Comparison of ENCODE assay signal across 8 mouse cellular contexts in the genomic region with DNA sequence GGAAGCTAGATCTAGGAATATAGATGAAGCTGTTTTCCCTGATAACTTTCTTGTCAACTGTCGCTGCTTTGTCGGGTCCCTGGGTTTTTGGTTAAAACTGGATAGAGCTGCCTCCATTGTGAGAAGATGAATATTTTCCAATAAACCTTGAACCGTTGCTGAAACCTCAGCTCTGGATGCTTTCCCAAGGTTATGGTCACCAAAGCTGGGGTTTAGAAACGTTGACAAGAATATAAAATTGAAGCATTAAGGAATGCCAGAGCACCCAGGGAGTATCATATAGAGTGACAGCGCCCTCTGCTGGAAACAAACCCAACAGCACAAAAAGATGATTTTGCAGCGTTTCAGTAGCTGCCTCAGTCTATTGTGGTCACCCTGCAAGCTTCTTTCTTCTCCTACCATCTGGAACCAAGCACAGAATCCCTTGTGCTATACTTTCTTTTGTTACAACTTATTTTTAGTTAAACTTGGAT.
DNase-seq lines count a peak whose midpoint lies in the region; ATAC-seq and TF ChIP-seq lines count a peak whose summit lies in the region.

No protein-coding gene starts in this region.

- no peak overlapping the region for H3K9ac ChIP-seq in heart, embryonic 12.5 days
- H3K9ac ChIP-seq in embryonic facial prominence, embryonic 15.5 days: no peak overlapping the region
- no peak overlapping the region for H3K9ac ChIP-seq in limb, embryonic 11.5 days (ENCODE audit: low read length)

- H3K4me2 ChIP-seq in heart, embryonic 12.5 days: peak overlapping the region; percentile 40
- H3K4me2 ChIP-seq in embryonic facial prominence, embryonic 15.5 days (replicated peaks): peak overlapping the region; percentile 36
- H3K4me2 ChIP-seq in limb, embryonic 11.5 days (ENCODE audit: low read depth, severe bottlenecking): no peak overlapping the region

- H3K36me3 ChIP-seq in heart, embryonic 12.5 days: no peaks in the 10 kb centered on the region
- H3K36me3 ChIP-seq in embryonic facial prominence, embryonic 15.5 days: no peaks in the 10 kb centered on the region
- H3K36me3 ChIP-seq in kidney, adult 2 months (ENCODE audit: control insufficient read depth, insufficient read depth, low read length): no peaks in the 10 kb centered on the region
- H3K36me3 ChIP-seq in limb, embryonic 11.5 days (ENCODE audit: control insufficient read depth, insufficient read depth, low read length): no peaks in the 10 kb centered on the region

- intact Hi-C loops in heart, postnatal 25 days (cut with DNase I): loop anchor here (5.0 kb wide), 1 partner anchor 653 kb away; no protein-coding TSS in a partner anchor

- no peak for ATAC-seq in heart, embryonic 12.5 days (ENCODE audit: insufficient number of reproducible peaks, low FRiP score)
- no peak for ATAC-seq in embryonic facial prominence, embryonic 15.5 days (ENCODE audit: insufficient number of reproducible peaks, low FRiP score, low TSS enrichment, low read depth)
- no peak for ATAC-seq in limb, embryonic 11.5 days (ENCODE audit: insufficient number of reproducible peaks, low FRiP score, low TSS enrichment, low read depth)

- no peak for DNase-seq in heart, postnatal 25 days (ENCODE audit: low spot score)
- peak; percentile 78 for DNase-seq in adrenal gland, postnatal 10 days
- DNase-seq in kidney, adult 2 months: peak; percentile 10
- DNase-seq in limb, embryonic 11.5 days (ENCODE audit: low spot score): peak; percentile 62
- DNase-seq in retina, postnatal 1 day: peak; percentile 55
- DNase-seq in urinary bladder, postnatal 10 days (ENCODE audit: low spot score): no peak

- H3K27ac ChIP-seq in heart, embryonic 12.5 days (ENCODE audit: poor library complexity, severe bottlenecking): no peak overlapping the region
- peak overlapping the region; percentile 60 for H3K27ac ChIP-seq in embryonic facial prominence, embryonic 15.5 days (replicated peaks)
- no peak overlapping the region for H3K27ac ChIP-seq in kidney, adult 2 months (ENCODE audit: insufficient read depth, low read depth, low read length)
- H3K27ac ChIP-seq in limb, embryonic 11.5 days (replicated peaks; ENCODE audit: low read depth, low read length): no peak overlapping the region

- H3K4me3 ChIP-seq in heart, embryonic 12.5 days: no peak overlapping the region
- H3K4me3 ChIP-seq in embryonic facial prominence, embryonic 15.5 days (replicated peaks): peak overlapping the region; percentile 11; the same call in 1 of the 2 replicates
- H3K4me3 ChIP-seq in kidney, adult 2 months (ENCODE audit: insufficient read depth, low read depth, low read length): no peak overlapping the region
- no peak overlapping the region for H3K4me3 ChIP-seq in limb, embryonic 11.5 days (ENCODE audit: low read depth, low read length)

- WGBS in heart, embryonic 12.5 days: 42% methylated on average over 6 of the region's 6 CpGs
- WGBS in embryonic facial prominence, embryonic 15.5 days: 33% methylated on average over 6 of the region's 6 CpGs
- 34% methylated on average over 6 of the region's 6 CpGs for WGBS in kidney, adult 2 months
- 47% methylated on average over 6 of the region's 6 CpGs for WGBS in limb, embryonic 11.5 days

- H3K27me3 ChIP-seq in heart, embryonic 12.5 days (replicated peaks): no peaks in the 10 kb centered on the region
- H3K27me3 ChIP-seq in embryonic facial prominence, embryonic 15.5 days: no peaks in the 10 kb centered on the region
- H3K27me3 ChIP-seq in kidney, adult 2 months (replicated peaks; ENCODE audit: control insufficient read depth, insufficient read depth, low read length): peaks cover 1% of the 10 kb centered on the region; the same call in 1 of the 2 replicates
- H3K27me3 ChIP-seq in limb, embryonic 11.5 days (ENCODE audit: control insufficient read depth, insufficient read depth, low read length): no peaks in the 10 kb centered on the region

- TF ChIP-seq POLR2A in kidney, adult 2 months (IDR thresholded peaks at IDR 0.05; ENCODE audit: low read depth, low read length): no peak

- H3K4me1 ChIP-seq in heart, embryonic 12.5 days (replicated peaks): peaks cover 4% of the 10 kb centered on the region; the same call in 1 of the 2 replicates
- H3K4me1 ChIP-seq in embryonic facial prominence, embryonic 15.5 days: peaks cover 11% of the 10 kb centered on the region
- H3K4me1 ChIP-seq in kidney, adult 2 months (ENCODE audit: control insufficient read depth, insufficient read depth, low read length): no peaks in the 10 kb centered on the region
- no peaks in the 10 kb centered on the region for H3K4me1 ChIP-seq in limb, embryonic 11.5 days (ENCODE audit: control insufficient read depth, insufficient read depth, low read length)

- peak; percentile 34; the same call in 1 of the 2 replicates for TF ChIP-seq CTCF in kidney, adult 2 months (conservative IDR thresholded peaks at IDR 0.05; ENCODE audit: insufficient read depth, insufficient read length, low read depth, low read length)

- no peaks in the 10 kb centered on the region for H3K9me3 ChIP-seq in heart, embryonic 12.5 days (replicated peaks)
- H3K9me3 ChIP-seq in embryonic facial prominence, embryonic 15.5 days (replicated peaks): no peaks in the 10 kb centered on the region
- no peaks in the 10 kb centered on the region for H3K9me3 ChIP-seq in limb, embryonic 11.5 days (ENCODE audit: control insufficient read depth, low read length)

Comparison
In these comparisons a context has a peak if more than half of its experiments do, and no peak if none do; other contexts are left out.
1. DNase-seq: peak in adrenal gland, postnatal 10 days (single experiment), kidney, adult 2 months (single experiment), limb, embryonic 11.5 days (single experiment) and retina, postnatal 1 day (single experiment); none in heart, postnatal 25 days (single experiment) and urinary bladder, postnatal 10 days (single experiment).